Mouse (Mus musculus) ES-Bruce4 (cell line): ENCODE measurements around the gene Arid1b.

Source experiments
- CTCF ChIP-seq: IDR thresholded peaks from one replicate; pipeline ENCODE4 v1.8.1; 2011; ENCODE audit warnings: low read depth, low read length
- EP300 ChIP-seq: IDR thresholded peaks from 2 replicates; pipeline ENCODE4 v1.6.1; 2011; ENCODE audit warnings: low read depth, low read length; ENCODE audit not compliant: insufficient read depth
- POLR2A ChIP-seq: IDR thresholded peaks from one replicate; pipeline ENCODE4 v1.8.1; 2011; ENCODE audit warnings: low read length; ENCODE audit not compliant: insufficient read depth

GRCm38 (mm10) chr17:5326689-5327088 is 332.6 kb downstream of the Arid1b start:
- TF ChIP-seq POLR2A, result no peak
- no peak for TF ChIP-seq CTCF
- TF ChIP-seq EP300, result no peak
